Mouse (Mus musculus): ENCODE measurements around the gene Alkbh3. TPM values are rescaled to one million over a fixed set of nuclear protein-coding genes. Genes with fewer than 3 reads are reported as not detected.

Gene Alkbh3
- polyA plus RNA-seq, 1 experiment: 31.3 TPM

GRCm38 (mm10) chr2:94049471-94050176, 39.0 kb upstream of the Alkbh3 start:
- no peak for TF ChIP-seq EP300 (IDR thresholded peaks at IDR 0.05; ENCODE audit: insufficient read depth, low read depth, low read length)
- TF ChIP-seq CTCF (IDR thresholded peaks at IDR 0.05; ENCODE audit: low read depth, low read length): no peak
- TF ChIP-seq POLR2A (IDR thresholded peaks at IDR 0.05; ENCODE audit: insufficient read depth, low read length): no peak
- no peak overlapping the region for H3K4me3 ChIP-seq (ENCODE audit: low read depth, low read length)
- no peak overlapping the region for H3K27ac ChIP-seq (ENCODE audit: insufficient read depth, low read length)
- H3K9me3 ChIP-seq (replicated peaks; ENCODE audit: control insufficient read depth, insufficient read depth, low read length, poor library complexity, severe bottlenecking): no peaks in the 10 kb centered on the region
- H3K9ac ChIP-seq (ENCODE audit: low read depth, poor library complexity, severe bottlenecking): no peak overlapping the region
- H3K36me3 ChIP-seq (ENCODE audit: control insufficient read depth, insufficient read depth, low read length, poor library complexity, severe bottlenecking): peaks cover 2% of the 10 kb centered on the region
- H3K4me1 ChIP-seq (ENCODE audit: control insufficient read depth, insufficient read depth, low read length): no peaks in the 10 kb centered on the region
- H3K27me3 ChIP-seq (ENCODE audit: control insufficient read depth, insufficient read depth, low read length, poor library complexity, severe bottlenecking): no peaks in the 10 kb centered on the region

- H3K9me3 ChIP-seq (replicated peaks; ENCODE audit: control insufficient read depth, insufficient read depth, low read length, poor library complexity, severe bottlenecking): no peaks in the 10 kb centered on the region
- H3K4me3 ChIP-seq (ENCODE audit: low read depth, low read length): no peak overlapping the region
- H3K36me3 ChIP-seq (ENCODE audit: control insufficient read depth, insufficient read depth, low read length, poor library complexity, severe bottlenecking): peaks cover 2% of the 10 kb centered on the region
- no peaks in the 10 kb centered on the region for H3K4me1 ChIP-seq (ENCODE audit: control insufficient read depth, insufficient read depth, low read length)
- TF ChIP-seq POLR2A (IDR thresholded peaks at IDR 0.05; ENCODE audit: insufficient read depth, low read length) (no peak), CTCF (IDR thresholded peaks at IDR 0.05; ENCODE audit: low read depth, low read length) (no peak)
- H3K27ac ChIP-seq (ENCODE audit: insufficient read depth, low read length): no peak overlapping the region
- H3K9ac ChIP-seq (ENCODE audit: low read depth, poor library complexity, severe bottlenecking): no peak overlapping the region
- H3K27me3 ChIP-seq (ENCODE audit: control insufficient read depth, insufficient read depth, low read length, poor library complexity, severe bottlenecking): no peaks in the 10 kb centered on the region
These were observed 38.3 kb upstream of the Alkbh3 start for GRCm38 (mm10) chr2:94048733-94049470.

GRCm38 (mm10) chr2:94048271-94048670, 37.7 kb upstream of the Alkbh3 start:
- no peaks in the 10 kb centered on the region for H3K9me3 ChIP-seq (replicated peaks; ENCODE audit: control insufficient read depth, insufficient read depth, low read length, poor library complexity, severe bottlenecking)
- no peaks in the 10 kb centered on the region for H3K27me3 ChIP-seq (ENCODE audit: control insufficient read depth, insufficient read depth, low read length, poor library complexity, severe bottlenecking)
- H3K36me3 ChIP-seq (ENCODE audit: control insufficient read depth, insufficient read depth, low read length, poor library complexity, severe bottlenecking): peaks cover 2% of the 10 kb centered on the region
- no peak overlapping the region for H3K4me3 ChIP-seq (ENCODE audit: low read depth, low read length)
- no peaks in the 10 kb centered on the region for H3K4me1 ChIP-seq (ENCODE audit: control insufficient read depth, insufficient read depth, low read length)
- H3K27ac ChIP-seq (ENCODE audit: insufficient read depth, low read length): no peak overlapping the region
- H3K9ac ChIP-seq (ENCODE audit: low read depth, poor library complexity, severe bottlenecking): no peak overlapping the region
- no peak for TF ChIP-seq POLR2A (IDR thresholded peaks at IDR 0.05; ENCODE audit: insufficient read depth, low read length)
- no peak for TF ChIP-seq CTCF (IDR thresholded peaks at IDR 0.05; ENCODE audit: low read depth, low read length)
- TF ChIP-seq EP300 (IDR thresholded peaks at IDR 0.05; ENCODE audit: insufficient read depth, low read depth, low read length): no peak

GRCm38 (mm10) chr2:94045411-94046090, 34.9 kb upstream of the Alkbh3 start:
- no peak overlapping the region for H3K27ac ChIP-seq (ENCODE audit: insufficient read depth, low read length)
- peaks cover 5% of the 10 kb centered on the region for H3K4me1 ChIP-seq (ENCODE audit: control insufficient read depth, insufficient read depth, low read length)
- no peaks in the 10 kb centered on the region for H3K27me3 ChIP-seq (ENCODE audit: control insufficient read depth, insufficient read depth, low read length, poor library complexity, severe bottlenecking)
- H3K4me3 ChIP-seq (ENCODE audit: low read depth, low read length): no peak overlapping the region
- no peaks in the 10 kb centered on the region for H3K9me3 ChIP-seq (replicated peaks; ENCODE audit: control insufficient read depth, insufficient read depth, low read length, poor library complexity, severe bottlenecking)
- H3K36me3 ChIP-seq (ENCODE audit: control insufficient read depth, insufficient read depth, low read length, poor library complexity, severe bottlenecking): peaks cover 4% of the 10 kb centered on the region
- no peak for TF ChIP-seq EP300 (IDR thresholded peaks at IDR 0.05; ENCODE audit: insufficient read depth, low read depth, low read length)
- TF ChIP-seq POLR2A (IDR thresholded peaks at IDR 0.05; ENCODE audit: insufficient read depth, low read length): no peak
- TF ChIP-seq CTCF (IDR thresholded peaks at IDR 0.05; ENCODE audit: low read depth, low read length): no peak
- no peak overlapping the region for H3K9ac ChIP-seq (ENCODE audit: low read depth, poor library complexity, severe bottlenecking)

GRCm38 (mm10) chr2:94044174-94044573, 33.6 kb upstream of the Alkbh3 start:
- no peak overlapping the region for H3K4me3 ChIP-seq (ENCODE audit: low read depth, low read length)
- H3K36me3 ChIP-seq (ENCODE audit: control insufficient read depth, insufficient read depth, low read length, poor library complexity, severe bottlenecking): peaks cover 4% of the 10 kb centered on the region

More at GRCm38 (mm10) chr2:94044174-94044573, 33.6 kb upstream of the Alkbh3 start:
- Histone ChIP-seq H3K4me1 (ENCODE audit: control insufficient read depth, insufficient read depth, low read length) (peaks cover 5% of the 10 kb centered on the region), H3K9ac (ENCODE audit: low read depth, poor library complexity, severe bottlenecking) (no peak overlapping the region), H3K27me3 (ENCODE audit: control insufficient read depth, insufficient read depth, low read length, poor library complexity, severe bottlenecking) (no peaks in the 10 kb centered on the region), H3K9me3 (replicated peaks; ENCODE audit: control insufficient read depth, insufficient read depth, low read length, poor library complexity, severe bottlenecking) (no peaks in the 10 kb centered on the region), H3K27ac (ENCODE audit: insufficient read depth, low read length) (no peak overlapping the region)
- TF ChIP-seq CTCF (IDR thresholded peaks at IDR 0.05; ENCODE audit: low read depth, low read length): no peak
- TF ChIP-seq EP300 (IDR thresholded peaks at IDR 0.05; ENCODE audit: insufficient read depth, low read depth, low read length): no peak
- TF ChIP-seq POLR2A (IDR thresholded peaks at IDR 0.05; ENCODE audit: insufficient read depth, low read length): no peak
